Mouse (Mus musculus) myocyte (in vitro differentiated cells): Measurements from ENCODE around the gene Atl1.

ENCODE experiments used
- POLR2A ChIP-seq: IDR thresholded peaks from one replicate; pipeline ENCODE4 v1.6.1; 2011; ENCODE audit warnings: low read depth, mild to moderate bottlenecking, control low read depth, moderate library complexity; ENCODE audit not compliant: insufficient read length
- REST ChIP-seq: IDR thresholded peaks from one replicate; pipeline ENCODE4 v1.6.1; 2011; ENCODE audit warnings: mild to moderate bottlenecking, control low read depth, moderate library complexity; ENCODE audit not compliant: insufficient read depth, insufficient read length

GRCm38 (mm10) chr12:69864164-69864692 is 28.2 kb upstream of the Atl1 start:
- TF ChIP-seq POLR2A, result no peak
- TF ChIP-seq REST, result no peak
